Mouse (Mus musculus) embryo, embryonic 9.5 days (tissue): ENCODE measurements around the gene Dst.

Experiments
- DNase-seq: peaks from one replicate; pipeline ENCODE4 v3.0.0-alpha.2; 2017; ENCODE audit errors: extremely low spot score

Gene Dst

GRCm38 (mm10) chr1:34220094-34220601 lies 312.1 kb downstream of the Dst start:
- no peak for DNase-seq

- DNase-seq: no peak
These were observed 315.8 kb downstream of the Dst start for GRCm38 (mm10) chr1:34223866-34224265.

- no peak for DNase-seq
These were observed 319.7 kb downstream of the Dst start for GRCm38 (mm10) chr1:34227676-34228075.

- no peak for DNase-seq
These were observed 323.0 kb downstream of the Dst start for GRCm38 (mm10) chr1:34231041-34231440.

- peak; percentile 86 for DNase-seq
These were observed 328.3 kb downstream of the Dst start for GRCm38 (mm10) chr1:34236254-34236723.

GRCm38 (mm10) chr1:34237211-34237610 lies 329.2 kb downstream of the Dst start:
- DNase-seq: peak; percentile 22

GRCm38 (mm10) chr1:34237689-34238091 lies 329.7 kb downstream of the Dst start:
- peak; percentile 10 for DNase-seq

GRCm38 (mm10) chr1:34238231-34238630 lies 330.2 kb downstream of the Dst start:
- DNase-seq: no peak

- no peak for DNase-seq
These were observed 336.7 kb downstream of the Dst start for GRCm38 (mm10) chr1:34244678-34245077.

- no peak for DNase-seq
These were observed 338.1 kb downstream of the Dst start for GRCm38 (mm10) chr1:34245951-34246641.

- DNase-seq: no peak
These were observed 338.6 kb downstream of the Dst start for GRCm38 (mm10) chr1:34246642-34246987.

GRCm38 (mm10) chr1:34251137-34251536 lies 343.1 kb downstream of the Dst start:
- no peak for DNase-seq

- no peak for DNase-seq
These were observed 344.2 kb downstream of the Dst start for GRCm38 (mm10) chr1:34252267-34252666.

- no peak for DNase-seq
These were observed 345.9 kb downstream of the Dst start for GRCm38 (mm10) chr1:34253876-34254275.

- no peak for DNase-seq
These were observed 351.9 kb downstream of the Dst start for GRCm38 (mm10) chr1:34259898-34260297.

GRCm38 (mm10) chr1:34261011-34261410 lies 353.0 kb downstream of the Dst start:
- no peak for DNase-seq

- DNase-seq: no peak
These were observed 360.5 kb downstream of the Dst start for GRCm38 (mm10) chr1:34268520-34268919.

- no peak for DNase-seq
These were observed 361.6 kb downstream of the Dst start for GRCm38 (mm10) chr1:34269578-34269977.

- no peak for DNase-seq
These were observed 365.9 kb downstream of the Dst start for GRCm38 (mm10) chr1:34273922-34274321.

GRCm38 (mm10) chr1:34275787-34276186 lies 367.8 kb downstream of the Dst start:
- no peak for DNase-seq

- no peak for DNase-seq
These were observed 368.7 kb downstream of the Dst start for GRCm38 (mm10) chr1:34276756-34277155.

GRCm38 (mm10) chr1:34277259-34277658 lies 369.2 kb downstream of the Dst start:
- DNase-seq: no peak

- no peak for DNase-seq
These were observed 375.5 kb downstream of the Dst start for GRCm38 (mm10) chr1:34283502-34283901.

- no peak for DNase-seq
These were observed 377.0 kb downstream of the Dst start for GRCm38 (mm10) chr1:34284979-34285378.
